Mouse (Mus musculus) ES-E14 (cell line): ENCODE measurements around the gene Pcgf1. TPM values are rescaled to one million over a fixed set of nuclear protein-coding genes. Genes with fewer than 3 reads are reported as not detected.

Experiments used
- DNase-seq: peaks from one replicate; pipeline ENCODE4 v3.0.0-alpha.2; 2013; ENCODE audit warnings: low read depth, low spot score
- H3K27ac ChIP-seq: 2 replicates; pipeline ENCODE4 v1.5.1; 2012; ENCODE audit warnings: low read depth, mild to moderate bottlenecking, low read length, moderate library complexity, mixed read lengths; ENCODE audit not compliant: poor library complexity, insufficient read depth, severe bottlenecking
- H3K36me3 ChIP-seq: 2 replicates; pipeline ENCODE4 v1.6.1; 2012; ENCODE audit warnings: mild to moderate bottlenecking, low read length, moderate library complexity, mixed read lengths; ENCODE audit not compliant: control insufficient read depth, poor library complexity, insufficient read depth, severe bottlenecking
- H3K4me1 ChIP-seq, 2 experiments: fragments of 150-350 bp in 1 of 2; sonication (generic) in 1 of 2; 2 replicates each; pipeline ENCODE4 v1.6.1; 2012; ENCODE audit warnings: low read length in 2 of 2, mild to moderate bottlenecking in 1 of 2, mixed read lengths in 1 of 2; ENCODE audit not compliant: control insufficient read depth in 2 of 2, insufficient read depth in 2 of 2, poor library complexity in 1 of 2
- H3K4me3 ChIP-seq, 2 experiments: fragments of 150-350 bp in 1 of 2; sonication (generic) in 1 of 2; 2 replicates each; pipeline ENCODE4 v1.5.1; 2012; ENCODE audit warnings: low read length in 2 of 2, low read depth in 1 of 2, mild to moderate bottlenecking in 1 of 2, mixed read lengths in 1 of 2; ENCODE audit not compliant: insufficient read depth in 1 of 2, poor library complexity in 1 of 2, severe bottlenecking in 1 of 2
- H3K9ac ChIP-seq: 2 replicates; pipeline ENCODE4 v1.6.1; 2012; ENCODE audit warnings: low read depth, mild to moderate bottlenecking, low read length, mixed read lengths; ENCODE audit not compliant: poor library complexity, insufficient read depth, severe bottlenecking
- H3K9me3 ChIP-seq: fragments of 150-350 bp; sonication (generic); 2 replicates; pipeline ENCODE4 v1.6.1; 2012; ENCODE audit warnings: low read depth, mild to moderate bottlenecking, low read length; ENCODE audit not compliant: control insufficient read depth, insufficient read depth
- CHD2 ChIP-seq: IDR thresholded peaks from 2 replicates; pipeline ENCODE4 v1.6.1; 2014; ENCODE audit warnings: mild to moderate bottlenecking, low read depth, low read length, inconsistent platforms
- HCFC1 ChIP-seq: IDR thresholded peaks from 2 replicates; pipeline ENCODE4 v1.6.1; 2012; ENCODE audit warnings: low read length, inconsistent platforms, borderline replicate concordance; ENCODE audit not compliant: insufficient read depth
- MAFK ChIP-seq: IDR thresholded peaks from 2 replicates; pipeline ENCODE4 v1.6.1; 2014; ENCODE audit warnings: mild to moderate bottlenecking, low read depth, low read length, inconsistent platforms; ENCODE audit not compliant: insufficient read depth
- ZC3H11A ChIP-seq: IDR thresholded peaks from 2 replicates; pipeline ENCODE4 v1.6.1; 2012; ENCODE audit warnings: low read depth, mild to moderate bottlenecking, inconsistent platforms, low read length, borderline replicate concordance
- ZNF384 ChIP-seq: IDR thresholded peaks from 2 replicates; pipeline ENCODE4 v1.6.1; 2012; ENCODE audit warnings: low read depth, low read length, inconsistent platforms
- in situ Hi-C, 2 experiments: fragments of 600-800 bp; cut with MboI; formaldehyde crosslinking; loops; one replicate each; pipeline ENCODE4 v1.15.1; 2025; ENCODE audit warnings: low sequenced_read_pairs in 2 of 2, inconsistent platforms in 1 of 2; ENCODE audit not compliant: unreplicated experiment in 2 of 2
- total RNA-seq: library from RNA; depleted of rRNA; stranded (reverse); fragments of 300-350 nt; gene quantifications from 2 replicates; pipeline ENCODE4 v1.2.3, GENCODE M21; 2012

The Pcgf1 gene
- total RNA-seq, 1 experiment: 12.7 TPM

GRCm38 (mm10) chr6:83032769-83033191 is 44.9 kb upstream of the Pcgf1 start:
- Histone ChIP-seq H3K27ac (no peak overlapping the region), H3K9ac (peak overlapping the region; percentile 58), H3K9me3 (no peaks in the 10 kb centered on the region), H3K4me1 (peaks cover 0 to 11% of the 10 kb centered on the region in 2 experiments; a peak in 2 of 4 replicates), H3K36me3 (no peaks in the 10 kb centered on the region), H3K4me3 (peak overlapping the region; percentile 69 to 83)
- TF ChIP-seq ZNF384: no peak
- no peak for TF ChIP-seq CHD2
- no peak for TF ChIP-seq ZC3H11A
- no peak for TF ChIP-seq HCFC1
- TF ChIP-seq MAFK: no peak
- peak; percentile 39 for DNase-seq
- in situ Hi-C loops: no loop called here

GRCm38 (mm10) chr6:83033249-83034185 is 44.2 kb upstream of the Pcgf1 start, which contains the start of the genes Dok1 and Loxl3:
TSS of gene Dok1 (minus strand) at chr6:83033471.
TSS of gene Loxl3 (plus strand) at chr6:83034173.
- no peak within 1 kb of the TSS for H3K27ac ChIP-seq
- peaks cover 0 to 14% of the 10 kb centered on the region in 2 experiments; a peak in 2 of 4 replicates for H3K4me1 ChIP-seq
- TF ChIP-seq MAFK (peak; percentile 96), ZNF384 (no peak), HCFC1 (no peak), ZC3H11A (no peak)
- no peaks in the 10 kb centered on the region for H3K9me3 ChIP-seq
- in situ Hi-C loops: no loop called here
- peak; percentile 73 for DNase-seq
- H3K4me3 ChIP-seq: peak within 1 kb of the TSS; percentile 69 to 83
- peak within 1 kb of the TSS; percentile 58 for H3K9ac ChIP-seq
- H3K36me3 ChIP-seq: no peaks in the 10 kb centered on the region

GRCm38 (mm10) chr6:83034463-83035055 is 43.1 kb upstream of the Pcgf1 start:
- H3K9ac ChIP-seq: no peak overlapping the region
- in situ Hi-C loops: no loop called here
- no peaks in the 10 kb centered on the region for H3K9me3 ChIP-seq
- no peak overlapping the region for H3K4me3 ChIP-seq
- no peak for TF ChIP-seq MAFK
- no peak for TF ChIP-seq ZNF384
- TF ChIP-seq ZC3H11A: no peak
- TF ChIP-seq HCFC1: no peak
- TF ChIP-seq CHD2: no peak
- no peak for DNase-seq
- H3K36me3 ChIP-seq: no peaks in the 10 kb centered on the region
- H3K4me1 ChIP-seq: peaks cover 4 to 14% of the 10 kb centered on the region in 2 experiments; a peak in 2 of 4 replicates
- no peak overlapping the region for H3K27ac ChIP-seq

GRCm38 (mm10) chr6:83037188-83037587 is 40.5 kb upstream of the Pcgf1 start:
- H3K9me3 ChIP-seq: no peaks in the 10 kb centered on the region

More at GRCm38 (mm10) chr6:83037188-83037587, 40.5 kb upstream of the Pcgf1 start:
- in situ Hi-C loops: no loop called here
- H3K4me3 ChIP-seq: no peak overlapping the region
- no peak for DNase-seq
- H3K36me3 ChIP-seq: no peaks in the 10 kb centered on the region
- H3K4me1 ChIP-seq: peaks cover 4 to 7% of the 10 kb centered on the region in 2 experiments; a peak in 1 of 4 replicates
- H3K9ac ChIP-seq: no peak overlapping the region
- TF ChIP-seq HCFC1 (no peak), MAFK (no peak), ZC3H11A (no peak), CHD2 (no peak), ZNF384 (no peak)
- no peak overlapping the region for H3K27ac ChIP-seq
